12 mouse cellular contexts compared by ENCODE assay signal in genomic region chr4:151310056-151310685, GRCm38 (mm10).
A peak's percentile ranks its signal among the peaks of the same experiment; 100 is the strongest.
DNase-seq lines count a peak whose midpoint lies in the region; ATAC-seq and TF ChIP-seq lines count a peak whose summit lies in the region.
"Had no signal": no experiment of that assay in that cellular context is flagged by ENCODE, and none has a peak within 500 bp of the region (broad histone marks: within the 10 kb centered on the region; RNA-seq: fewer than 3 reads in every experiment).

No protein-coding gene starts in this region.

- no peaks in the 10 kb centered on the region for H3K9me3 ChIP-seq in intestine, embryonic 14.5 days (ENCODE audit: control insufficient read depth, low read length)
- no peaks in the 10 kb centered on the region for H3K9me3 ChIP-seq in intestine, postnatal 0 days (ENCODE audit: control insufficient read depth)
- no peaks in the 10 kb centered on the region for H3K9me3 ChIP-seq in embryonic facial prominence, embryonic 10.5 days
- H3K9me3 ChIP-seq in lung, postnatal 0 days (ENCODE audit: low read length), result no peaks in the 10 kb centered on the region

- no peaks in the 10 kb centered on the region for H3K36me3 ChIP-seq in intestine, embryonic 14.5 days (ENCODE audit: control insufficient read depth, insufficient read depth, low read length)
- H3K36me3 ChIP-seq in intestine, postnatal 0 days (ENCODE audit: control insufficient read depth, insufficient read depth), result no peaks in the 10 kb centered on the region
- no peaks in the 10 kb centered on the region for H3K36me3 ChIP-seq in embryonic facial prominence, embryonic 10.5 days (replicated peaks)
- H3K36me3 ChIP-seq in lung, postnatal 0 days (ENCODE audit: insufficient read depth, low read length), result no peaks in the 10 kb centered on the region

- H3K4me3 ChIP-seq in intestine, embryonic 14.5 days (ENCODE audit: low read depth, low read length), result no peak overlapping the region
- H3K4me3 ChIP-seq in intestine, postnatal 0 days (ENCODE audit: low read depth, low read length), result no peak overlapping the region
- H3K4me3 ChIP-seq in embryonic facial prominence, embryonic 10.5 days, result no peak overlapping the region
- no peak overlapping the region for H3K4me3 ChIP-seq in lung, postnatal 0 days (ENCODE audit: low read depth, low read length)

- peaks cover 26% of the 10 kb centered on the region for H3K4me1 ChIP-seq in intestine, embryonic 14.5 days (replicated peaks; ENCODE audit: control insufficient read depth, insufficient read depth, low read length)
- H3K4me1 ChIP-seq in intestine, postnatal 0 days (replicated peaks; ENCODE audit: control insufficient read depth, insufficient read depth, low read length), result no peaks in the 10 kb centered on the region
- peaks cover 10% of the 10 kb centered on the region for H3K4me1 ChIP-seq in embryonic facial prominence, embryonic 10.5 days
- H3K4me1 ChIP-seq in lung, postnatal 0 days (ENCODE audit: insufficient read depth, low read depth, low read length), result no peaks in the 10 kb centered on the region

- no peak overlapping the region for H3K9ac ChIP-seq in intestine, embryonic 14.5 days (ENCODE audit: low read length)
- no peak overlapping the region for H3K9ac ChIP-seq in intestine, postnatal 0 days (ENCODE audit: low read depth, low read length)
- no peak overlapping the region for H3K9ac ChIP-seq in lung, postnatal 0 days (replicated peaks; ENCODE audit: low read depth)

- peak; percentile 59; the same call in 1 of the 2 replicates for ATAC-seq in intestine, embryonic 14.5 days (replicated peaks; ENCODE audit: low FRiP score, low TSS enrichment, low read depth)
- no peak for ATAC-seq in intestine, postnatal 0 days
- no peak for ATAC-seq in lung, postnatal 0 days
- ATAC-seq: forebrain, embryonic 14.5 days had no signal

- no peak for TF ChIP-seq EP300 in lung, postnatal 0 days (IDR thresholded peaks at IDR 0.05)

- WGBS in intestine, embryonic 14.5 days, result 16% methylated on average over 12 of the region's 12 CpGs
- 28% methylated on average over 12 of the region's 12 CpGs for WGBS in intestine, postnatal 0 days
- 67% methylated on average over 12 of the region's 12 CpGs for WGBS in embryonic facial prominence, embryonic 10.5 days
- WGBS in lung, postnatal 0 days, result 24% methylated on average over 12 of the region's 12 CpGs

- no peak overlapping the region for H3K4me2 ChIP-seq in intestine, embryonic 14.5 days (ENCODE audit: low read length)
- H3K4me2 ChIP-seq in intestine, postnatal 0 days (replicated peaks; ENCODE audit: low read depth), result no peak overlapping the region
- no peak overlapping the region for H3K4me2 ChIP-seq in lung, postnatal 0 days (replicated peaks; ENCODE audit: low read depth, low read length)

- H3K27ac ChIP-seq in intestine, embryonic 14.5 days (ENCODE audit: low read depth), result peak overlapping the region; percentile 62
- H3K27ac ChIP-seq in intestine, postnatal 0 days (ENCODE audit: low read depth, low read length), result no peak overlapping the region
- 0 out of 2 replicates have a peak overlapping the region, but pooled peaks have one; percentile 14 for H3K27ac ChIP-seq in embryonic facial prominence, embryonic 10.5 days (replicated peaks)
- H3K27ac ChIP-seq in lung, postnatal 0 days (ENCODE audit: low read length), result no peak overlapping the region

- DNase-seq in intestine, embryonic 14.5 days (ENCODE audit: low spot score), result peak; percentile 62
- DNase-seq in cerebellum, adult 18-20 months, result peak; percentile 67 to 77
- no peak for DNase-seq in embryonic facial prominence, embryonic 10.5 days (ENCODE audit: low spot score)
- peak; percentile 60 for DNase-seq in mesoderm, embryonic 11.5 days (ENCODE audit: low read depth, low spot score)
- no peak for DNase-seq in left cerebral cortex, adult 8-10 months (ENCODE audit: low spot score in 2 of 2)
- no peak for DNase-seq in spleen, postnatal 10 days (ENCODE audit: low spot score in 2 of 2)
- no peak for DNase-seq in lung, postnatal 0 days (ENCODE audit: low spot score)
- DNase-seq: adrenal gland, adult 8-10 months; B cell, adult 2 months; heart, adult 11 months had no signal

- no peaks in the 10 kb centered on the region for H3K27me3 ChIP-seq in intestine, embryonic 14.5 days (replicated peaks; ENCODE audit: control insufficient read depth, insufficient read depth, low read length)
- H3K27me3 ChIP-seq in intestine, postnatal 0 days (replicated peaks; ENCODE audit: control insufficient read depth, insufficient read depth, low read length), result no peaks in the 10 kb centered on the region
- no peaks in the 10 kb centered on the region for H3K27me3 ChIP-seq in embryonic facial prominence, embryonic 10.5 days (replicated peaks; ENCODE audit: low read depth, poor library complexity, severe bottlenecking)
- H3K27me3 ChIP-seq in lung, postnatal 0 days (replicated peaks; ENCODE audit: insufficient read depth, low read length), result no peaks in the 10 kb centered on the region

- no peak for TF ChIP-seq CTCF in intestine, postnatal 0 days (IDR thresholded peaks at IDR 0.05; ENCODE audit: low read depth)
- no peak for TF ChIP-seq CTCF in lung, postnatal 0 days (IDR thresholded peaks at IDR 0.05)

Comparison
In these comparisons a context has a peak if more than half of its experiments do, and no peak if none do; other contexts are left out.
1. H3K27ac ChIP-seq: peak in intestine, embryonic 14.5 days (single experiment) and embryonic facial prominence, embryonic 10.5 days (single experiment); none in intestine, postnatal 0 days (single experiment) and lung, postnatal 0 days (single experiment).
2. DNase-seq: peak in intestine, embryonic 14.5 days (single experiment), cerebellum, adult 18-20 months (2 of 2) and mesoderm, embryonic 11.5 days (single experiment); none in embryonic facial prominence, embryonic 10.5 days (single experiment), left cerebral cortex, adult 8-10 months (0 of 2), spleen, postnatal 10 days (0 of 2) and lung, postnatal 0 days (single experiment).